Mouse (Mus musculus): ENCODE measurements around the gene Ankrd50.

GRCm38 (mm10) chr3:38477936-38478335, 6.7 kb downstream of the Ankrd50 start:
- no peak for TF ChIP-seq POLR2A (IDR thresholded peaks at IDR 0.05; ENCODE audit: insufficient read depth, low read depth, low read length)
- TF ChIP-seq CTCF (IDR thresholded peaks at IDR 0.05): no peak
